In genomic region chr11:35676744-35677143, GRCm38 (mm10) we compare ENCODE assay signal across 23 mouse cellular contexts.
"Had no signal": no experiment of that assay in that cellular context is flagged by ENCODE, and none has a peak within 500 bp of the region (broad histone marks: within the 10 kb centered on the region; RNA-seq: fewer than 3 reads in every experiment).

No protein-coding gene starts in this region.

- H3K9me3 ChIP-seq: heart, embryonic 13.5 days; heart, embryonic 15.5 days; hindbrain, embryonic 13.5 days; hindbrain, embryonic 15.5 days; limb, embryonic 13.5 days; limb, embryonic 15.5 days; liver, embryonic 12.5 days had no signal

- H3K4me1 ChIP-seq: heart, embryonic 13.5 days; heart, embryonic 15.5 days; hindbrain, embryonic 13.5 days; hindbrain, embryonic 15.5 days; liver, embryonic 12.5 days had no signal

- ATAC-seq: forebrain, postnatal 0 days; hindbrain, postnatal 0 days; intestine, embryonic 16.5 days; liver, embryonic 12.5 days had no signal

- H3K36me3 ChIP-seq: heart, embryonic 15.5 days; hindbrain, embryonic 15.5 days; limb, embryonic 15.5 days; liver, embryonic 12.5 days had no signal

- DNase-seq: forebrain, postnatal 0 days; gastrocnemius, postnatal 14 days; gastrocnemius, postnatal 36 days; heart, adult 11 months; heart, adult 2 months; heart, postnatal 14 days; heart, postnatal 36 days; kidney, adult 11 months; kidney, adult 9 months; kidney, postnatal 14 days; layer of hippocampus, postnatal 36 days; left cerebral cortex, postnatal 4 days had no signal

- H3K27ac ChIP-seq: heart, adult 2 months; heart, embryonic 13.5 days; heart, embryonic 15.5 days; hindbrain, embryonic 13.5 days; hindbrain, embryonic 15.5 days; hindbrain, postnatal 0 days; limb, embryonic 13.5 days; limb, embryonic 15.5 days; liver, embryonic 12.5 days; liver, embryonic 14.5 days had no signal

- H3K27me3 ChIP-seq: heart, embryonic 13.5 days; heart, embryonic 15.5 days; hindbrain, embryonic 13.5 days; hindbrain, embryonic 15.5 days; limb, embryonic 13.5 days; limb, embryonic 15.5 days; liver, embryonic 12.5 days had no signal

- H3K9ac ChIP-seq: forebrain, postnatal 0 days; heart, embryonic 13.5 days; heart, embryonic 15.5 days; hindbrain, embryonic 13.5 days; hindbrain, embryonic 15.5 days; limb, embryonic 13.5 days; limb, embryonic 15.5 days; liver, embryonic 12.5 days; liver, embryonic 14.5 days had no signal

- H3K4me2 ChIP-seq: heart, embryonic 11.5 days; heart, embryonic 13.5 days; heart, embryonic 15.5 days; hindbrain, embryonic 13.5 days; hindbrain, embryonic 15.5 days; limb, embryonic 13.5 days; limb, embryonic 15.5 days; liver, embryonic 12.5 days had no signal

- H3K4me3 ChIP-seq: heart, adult 2 months; heart, embryonic 13.5 days; heart, embryonic 15.5 days; hindbrain, embryonic 13.5 days; hindbrain, embryonic 15.5 days; limb, embryonic 13.5 days; limb, embryonic 15.5 days; liver, embryonic 12.5 days had no signal
